Mouse (Mus musculus) Patski (cell line): Measurements from ENCODE around the gene Mymx. TPM values are rescaled to one million over a fixed set of nuclear protein-coding genes. Genes with fewer than 3 reads are reported as not detected.
A peak's percentile ranks its signal among the peaks of the same experiment; 100 is the strongest.

ENCODE experiments used
- ATAC-seq: fragments of 100-300 bp; one replicate; pipeline ENCODE4 v1.8.0; 2021
- CTCF ChIA-PET: fragments of 350-600 bp; sonication (Branson Sonifier 250); formaldehyde crosslinking; loops from one replicate; lab custom pipeline; 2022; ENCODE audit warnings: inconsistent platforms; lab: Charles Lee
- POLR2A ChIA-PET: fragments of 350-600 bp; sonication (Branson Sonifier 250); formaldehyde crosslinking; loops from one replicate; lab custom pipeline; 2022; ENCODE audit warnings: antibody characterized with exemption, inconsistent platforms; lab: Charles Lee
- DNase-seq: peaks from one replicate; pipeline ENCODE4 v3.0.0-alpha.2; 2011; ENCODE audit warnings: low read depth, low spot score
- H3K27me3 ChIP-seq: fragments of 371-371 bp; one replicate; pipeline ENCODE4 v1.5.1; 2021
- CTCF ChIP-seq: fragments of 100-300 bp; IDR thresholded peaks from one replicate; pipeline ENCODE4 v1.5.1; 2021
- in situ Hi-C: fragments of 300-500 bp; cut with MboI; formaldehyde crosslinking; loops from 3 replicates; pipeline ENCODE4 v1.11.1; 2018; ENCODE audit warnings: low pct_unique_long_range_greater_than_20kb, mixed read lengths
- polyA plus RNA-seq: library from polyadenylated mRNA; unstranded; gene quantifications from one replicate; pipeline ENCODE4 v1.2.3, GENCODE M21; 2021

Gene Mymx
- polyA plus RNA-seq, 1 experiment from 2014 or later, result not detected

DNA sequence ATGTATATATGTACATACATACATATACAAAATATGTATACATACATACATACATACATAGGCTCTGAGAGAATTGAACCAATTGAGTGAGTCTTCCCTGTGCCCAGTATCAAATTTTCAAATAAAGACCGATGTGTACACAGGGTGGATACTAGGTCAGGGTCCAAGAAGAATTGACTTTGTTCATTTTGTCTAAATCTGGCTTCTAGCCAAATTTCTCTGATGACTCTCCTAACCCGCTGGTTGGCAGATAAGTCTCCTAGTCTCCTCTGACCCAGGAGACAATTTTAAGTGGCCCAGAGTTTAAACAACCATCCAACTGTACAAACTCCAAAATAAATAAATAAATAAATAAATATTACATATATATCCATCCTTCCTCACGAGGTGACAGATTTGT lies 3.0 kb downstream of the Mymx start:
- in situ Hi-C loops, result no loop called here
- no peak for DNase-seq
- CTCF ChIA-PET, result no interaction called here
- TF ChIP-seq CTCF, result no peak
- no peak for ATAC-seq
- H3K27me3 ChIP-seq, result peaks cover 4% of the 10 kb centered on the region
- POLR2A ChIA-PET, result no interaction called here

DNA sequence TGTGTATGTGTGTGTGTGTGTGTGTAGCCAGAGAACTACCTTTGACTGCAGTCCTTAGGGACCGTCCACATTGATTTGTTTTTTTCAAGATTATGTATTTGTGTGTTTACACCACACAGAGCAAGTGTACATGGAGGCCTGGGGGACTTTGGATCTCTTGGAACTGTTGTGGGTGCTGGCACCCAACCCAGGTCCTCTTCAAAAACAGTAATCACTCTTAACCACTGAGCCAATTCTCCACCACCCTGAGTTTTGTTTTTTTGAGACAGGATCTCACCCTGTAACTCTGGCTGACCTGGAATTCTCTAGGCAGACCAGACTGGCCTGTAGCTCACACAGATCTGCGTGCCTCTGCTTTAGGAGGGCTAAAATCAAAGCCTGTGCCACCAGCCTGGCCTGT lies 3.5 kb downstream of the Mymx start:
- ChIA-PET CTCF (interaction anchor here (1.3 to 1.9 kb wide), 2 partner anchors 12 to 28 kb away, joined by 3 to 11 read pairs; no protein-coding TSS in a partner anchor), POLR2A (interaction anchor here (0.6 to 1.8 kb wide), 2 partner anchors 13 to 116 kb away, joined by 3 to 8 read pairs; no protein-coding TSS in a partner anchor)
- ATAC-seq (no peak), DNase-seq (no peak)
- no peak for TF ChIP-seq CTCF
- in situ Hi-C loops, result no loop called here
- H3K27me3 ChIP-seq, result peaks cover 4% of the 10 kb centered on the region

DNA sequence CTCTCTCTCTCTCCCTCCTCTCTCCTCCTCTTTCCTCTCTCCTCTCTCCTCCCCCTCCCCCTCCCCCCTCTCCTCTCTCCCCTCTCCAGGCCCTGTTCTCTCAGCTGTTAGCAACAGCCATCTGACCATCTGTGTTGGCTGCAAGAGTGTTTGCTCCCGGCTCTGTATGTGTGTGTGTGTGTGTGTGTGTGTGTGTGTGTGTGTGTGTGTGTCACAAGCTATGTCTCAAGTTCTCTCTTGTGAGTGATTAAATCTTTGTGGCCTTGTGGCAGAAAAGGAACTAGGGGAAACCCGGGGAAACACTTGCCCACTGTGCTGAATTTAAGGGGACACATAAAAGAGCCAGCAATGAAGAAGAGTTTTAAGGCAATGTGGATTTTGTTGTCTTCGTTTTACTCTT lies 4.1 kb downstream of the Mymx start:
- POLR2A ChIA-PET, result interaction anchor here (0.6 to 1.8 kb wide), 2 partner anchors 13 to 117 kb away, joined by 3 to 8 read pairs; no protein-coding TSS in a partner anchor
- in situ Hi-C loops, result no loop called here
- ATAC-seq (no peak), DNase-seq (no peak)
- no peak for TF ChIP-seq CTCF
- CTCF ChIA-PET, result interaction anchor here (1.3 to 1.9 kb wide), 2 partner anchors 12 to 29 kb away, joined by 3 to 11 read pairs; no protein-coding TSS in a partner anchor
- H3K27me3 ChIP-seq, result peaks cover 4% of the 10 kb centered on the region

- H3K27me3 ChIP-seq, result peaks cover 4% of the 10 kb centered on the region
- peak; percentile 63 for ATAC-seq
- peak; percentile 60 for DNase-seq
- CTCF ChIA-PET, result interaction anchor here (0.8 to 1.9 kb wide), 5 partner anchors 9 to 30 kb away, joined by 3 to 11 read pairs (median 3); no protein-coding TSS in a partner anchor
- no peak for TF ChIP-seq CTCF
- POLR2A ChIA-PET, result interaction anchor here (0.6 to 1.8 kb wide), 4 partner anchors 12 to 337 kb away, joined by 3 to 8 read pairs (median 4); partner anchors contain the start of gene Hsp90ab1
- in situ Hi-C loops, result no loop called here
These were observed 5.1 kb downstream of the Mymx start for GRCm38 (mm10) chr17:45596631-45597396.

- POLR2A ChIA-PET, result interaction anchor here (0.9 kb wide), 1 partner anchor 23 kb away, joined by 4 read pairs; the partner anchor contains the start of gene Hsp90ab1
- DNase-seq (no peak), ATAC-seq (no peak)
- no peak for TF ChIP-seq CTCF
- CTCF ChIA-PET, result interaction anchor here (1.5 kb wide), 1 partner anchor 9 kb away, joined by 4 read pairs; no protein-coding TSS in a partner anchor
- H3K27me3 ChIP-seq, result no peaks in the 10 kb centered on the region
- in situ Hi-C loops, result no loop called here
These were observed 6.0 kb downstream of the Mymx start for GRCm38 (mm10) chr17:45595736-45596390.

GRCm38 (mm10) chr17:45594881-45595735 lies 6.8 kb downstream of the Mymx start:
- TF ChIP-seq CTCF, result no peak
- H3K27me3 ChIP-seq, result no peaks in the 10 kb centered on the region
- ChIA-PET POLR2A (interaction anchor here (1.2 kb wide), 1 partner anchor 9 kb away, joined by 3 read pairs; no protein-coding TSS in a partner anchor), CTCF (interaction anchor here (1.2 to 2.9 kb wide), 4 partner anchors 10 to 47 kb away, joined by 3 to 14 read pairs (median 5); no protein-coding TSS in a partner anchor)
- ATAC-seq, result peak; percentile 27
- no peak for DNase-seq
- in situ Hi-C loops, result no loop called here

DNA sequence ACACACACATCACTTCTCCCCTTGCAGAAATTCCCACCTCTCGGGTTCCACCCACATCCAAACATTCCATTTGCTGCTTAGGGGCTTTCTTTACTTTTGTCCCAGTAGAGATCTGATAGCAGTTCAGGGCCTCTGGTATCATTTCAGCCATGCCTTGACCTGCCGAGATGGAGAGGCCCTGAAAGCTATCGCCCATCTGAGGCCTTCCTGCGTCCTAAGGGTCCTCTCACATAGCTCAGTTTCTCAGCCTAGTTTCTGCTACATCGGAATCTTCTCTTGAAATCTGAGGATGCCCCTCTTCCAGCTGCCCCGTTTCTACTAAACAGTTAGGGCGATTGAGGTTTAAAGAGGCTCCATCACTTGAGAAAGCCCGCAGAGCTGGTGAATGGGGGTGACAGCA lies 7.7 kb downstream of the Mymx start:
- no peak for ATAC-seq
- ChIA-PET POLR2A (interaction anchor here (1.2 kb wide), 1 partner anchor 8 kb away, joined by 3 read pairs; no protein-coding TSS in a partner anchor), CTCF (interaction anchor here (1.2 to 2.9 kb wide), 4 partner anchors 9 to 48 kb away, joined by 3 to 14 read pairs (median 5); no protein-coding TSS in a partner anchor)
- in situ Hi-C loops, result no loop called here
- no peaks in the 10 kb centered on the region for H3K27me3 ChIP-seq
- no peak for DNase-seq
- TF ChIP-seq CTCF, result no peak

GRCm38 (mm10) chr17:45593479-45593878 lies 8.4 kb downstream of the Mymx start:
- TF ChIP-seq CTCF, result no peak
- ChIA-PET CTCF (interaction anchor here (1.4 to 2.9 kb wide), 3 partner anchors 8 to 49 kb away, joined by 3 to 14 read pairs (median 7); no protein-coding TSS in a partner anchor), POLR2A (interaction anchor here (0.7 to 1.3 kb wide), 2 partner anchors 8 to 32 kb away, joined by 3 to 4 read pairs; no protein-coding TSS in a partner anchor)
- H3K27me3 ChIP-seq, result no peaks in the 10 kb centered on the region
- in situ Hi-C loops, result no loop called here
- ATAC-seq (no peak), DNase-seq (no peak)
